Mouse (Mus musculus) embryo, embryonic 10 days (tissue): ENCODE measurements at regions not wholly inside any gene's neighbourhood (a gene's known extent, or its start where the extent isn't known, plus 50 kb on each side); places are given as distances from the start of the nearest gene placed in this dataset.
"Not testable (repeated sequence)": the region's sequence is repeated elsewhere in the genome, so short reads cannot be mapped to it uniquely, and the experiment has no call there.

Experiments
- DNase-seq: peaks from one replicate; pipeline ENCODE4 v3.0.0-alpha.2; 2015; ENCODE audit warnings: low spot score

- peak; percentile 82 for DNase-seq
Observed at GRCm38 (mm10) chr1:177382596-177383190, 59.5 kb upstream of the Zbtb18 start.

- no peak for DNase-seq
Observed at GRCm38 (mm10) chr1:177382147-177382546, 60.0 kb upstream of the Zbtb18 start.

GRCm38 (mm10) chr1:177378112-177378511, 64.0 kb upstream of the Zbtb18 start:
- no peak for DNase-seq

GRCm38 (mm10) chr1:177373226-177373825, 68.8 kb upstream of the Zbtb18 start:
- DNase-seq = no peak

- DNase-seq = no peak
Observed at GRCm38 (mm10) chr1:177372066-177372465, 70.1 kb upstream of the Zbtb18 start.

GRCm38 (mm10) chr1:177367864-177368610, 74.1 kb upstream of the Zbtb18 start:
- no peak for DNase-seq

GRCm38 (mm10) chr1:177366914-177367313, 75.2 kb upstream of the Zbtb18 start:
- DNase-seq = no peak

- DNase-seq = no peak
Observed at GRCm38 (mm10) chr1:177366475-177366874, 75.7 kb upstream of the Zbtb18 start.

- DNase-seq = no peak
Observed at GRCm38 (mm10) chr1:177364355-177364754, 77.8 kb upstream of the Zbtb18 start.

GRCm38 (mm10) chr1:177362398-177362797, 79.8 kb upstream of the Zbtb18 start:
- no peak for DNase-seq

- no peak for DNase-seq
Observed at GRCm38 (mm10) chr1:177348400-177349092, 90.5 kb upstream of the Akt3 start.

GRCm38 (mm10) chr1:177347208-177347607, 89.2 kb upstream of the Akt3 start:
- DNase-seq = no peak

GRCm38 (mm10) chr1:177346540-177346939, 88.5 kb upstream of the Akt3 start:
- DNase-seq = no peak

GRCm38 (mm10) chr1:177345540-177345939, 87.5 kb upstream of the Akt3 start:
- DNase-seq = no peak

GRCm38 (mm10) chr1:177343949-177344348, 85.9 kb upstream of the Akt3 start:
- DNase-seq = no peak

GRCm38 (mm10) chr1:177343121-177343520, 85.1 kb upstream of the Akt3 start:
- DNase-seq = no peak

GRCm38 (mm10) chr1:177340232-177340631, 82.2 kb upstream of the Akt3 start:
- DNase-seq = no peak

- not testable (repeated sequence) for DNase-seq
Observed at GRCm38 (mm10) chr1:177339207-177339787, 81.3 kb upstream of the Akt3 start.

GRCm38 (mm10) chr1:177338466-177339206, 80.6 kb upstream of the Akt3 start:
- DNase-seq = peak; percentile 80

- no peak for DNase-seq
Observed at GRCm38 (mm10) chr1:177337756-177338155, 79.8 kb upstream of the Akt3 start.

- DNase-seq = no peak
Observed at GRCm38 (mm10) chr1:177337141-177337540, 79.1 kb upstream of the Akt3 start.

- no peak for DNase-seq
Observed at GRCm38 (mm10) chr1:177336436-177336835, 78.4 kb upstream of the Akt3 start.
